Mouse (Mus musculus): Measurements from ENCODE around the gene Diaph2. TPM values are rescaled to one million over a fixed set of nuclear protein-coding genes. Genes with fewer than 3 reads are reported as not detected.

Gene Diaph2
- polyA plus RNA-seq (2015; fragmentation: Illumina TruSeq; extraction: RNeasy Lipid Tissue Mini Kit (QIAGEN cat#74804); ENCODE audit: insufficient read depth, low replicate concordance), result 13.8 TPM

DNA sequence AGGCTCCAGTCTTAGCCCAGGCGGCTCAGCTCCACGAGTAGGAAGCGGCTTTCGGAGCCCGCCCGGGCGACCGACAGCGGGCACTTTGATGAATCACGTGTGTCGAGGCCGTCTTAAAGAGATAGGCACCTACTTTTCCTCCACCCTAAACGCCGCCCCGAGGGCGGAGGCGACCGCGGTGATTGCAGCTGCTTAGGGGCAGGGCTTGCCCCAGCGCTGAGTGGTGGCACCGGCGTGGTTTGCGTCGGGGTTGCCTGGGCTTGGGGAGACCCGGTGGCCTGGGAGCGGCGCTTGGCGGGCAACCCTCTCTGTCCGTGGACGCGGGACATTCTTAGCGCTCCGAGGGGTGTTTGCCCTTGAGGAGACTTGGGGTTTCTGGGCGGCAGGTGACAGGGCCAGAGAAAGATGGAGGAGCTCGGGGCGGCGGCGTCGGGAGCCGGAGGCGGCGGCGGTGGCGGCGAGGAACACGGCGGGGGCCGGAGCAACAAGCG, at the start of gene Diaph2:
Gene Diaph2 (plus strand): TSS at position 172 of the 491 bp plus-strand sequence.

All from spleen, adult 10 weeks (tissue).